Mouse (Mus musculus): Measurements from ENCODE around the gene Msantd3. TPM values are rescaled to one million over a fixed set of nuclear protein-coding genes. Genes with fewer than 3 reads are reported as not detected.

Gene Msantd3
- polyA plus RNA-seq (2014; fragmentation: Nextera tagmentation; extraction: Ambion mirVana), result 46.6 and 47.7 TPM in 2 replicates

- Histone ChIP-seq H3K9me3 (replicated peaks; ENCODE audit: control insufficient read depth, low read length) (no peaks in the 10 kb centered on the region), H3K4me1 (ENCODE audit: control insufficient read depth, insufficient read depth, low read length) (peaks cover 32% of the 10 kb centered on the region), H3K27ac (ENCODE audit: low read depth, low read length) (peak within 1 kb of the TSS; percentile 94), H3K36me3 (ENCODE audit: control insufficient read depth, insufficient read depth, low read length) (no peaks in the 10 kb centered on the region), H3K4me2 (ENCODE audit: low read length) (peak within 1 kb of the TSS; percentile 78), H3K9ac (ENCODE audit: low read length) (peak within 1 kb of the TSS; percentile 98), H3K4me3 (ENCODE audit: low read depth, low read length) (peak within 1 kb of the TSS; percentile 69), H3K27me3 (replicated peaks; ENCODE audit: control insufficient read depth, insufficient read depth, low read length) (no peaks in the 10 kb centered on the region)
- peak; percentile 69 for ATAC-seq
- DNase-seq (ENCODE audit: low spot score), result peak; percentile 82
- under 1% methylated on average over 59 of the region's 86 CpGs for WGBS
These were observed at the start of gene Msantd3 for GRCm38 (mm10) chr4:48539841-48540575. Gene Msantd3 (plus strand): TSS chr4:48539935.

DNA sequence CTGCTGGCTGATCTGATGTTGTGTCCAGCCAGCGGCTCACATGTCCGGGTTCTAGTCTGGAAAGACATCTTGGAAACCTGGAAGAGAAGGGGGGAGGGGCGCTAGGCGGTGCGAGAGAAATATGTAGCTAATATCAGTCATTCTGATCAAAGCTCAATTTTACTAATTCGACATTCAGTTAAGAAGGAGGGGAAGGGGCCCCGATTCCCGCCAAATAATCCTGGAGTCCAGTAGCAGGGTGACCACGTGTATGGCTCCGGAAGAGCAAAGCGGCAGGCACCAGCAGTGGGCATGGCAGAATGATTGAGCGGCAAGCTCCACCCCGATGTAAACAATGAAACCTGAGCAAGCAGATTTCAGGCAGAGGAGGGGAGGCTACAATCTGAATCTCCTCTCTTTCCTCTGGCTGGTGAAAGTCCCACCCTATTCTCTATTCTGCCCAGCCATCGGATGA is 48.4 kb upstream of the Msantd3 start:
- Histone ChIP-seq H3K36me3 (ENCODE audit: control insufficient read depth, insufficient read depth, low read length) (no peaks in the 10 kb centered on the region), H3K9me3 (replicated peaks; ENCODE audit: control insufficient read depth, low read length) (no peaks in the 10 kb centered on the region), H3K9ac (ENCODE audit: low read length) (peak overlapping the region; percentile 43; the same call in 1 of the 2 replicates), H3K4me3 (ENCODE audit: low read depth, low read length) (peak overlapping the region; percentile 31), H3K27ac (ENCODE audit: low read depth, low read length) (no peak overlapping the region), H3K4me2 (ENCODE audit: low read length) (peak overlapping the region; percentile 48), H3K27me3 (replicated peaks; ENCODE audit: control insufficient read depth, insufficient read depth, low read length) (no peaks in the 10 kb centered on the region), H3K4me1 (ENCODE audit: control insufficient read depth, insufficient read depth, low read length) (no peaks in the 10 kb centered on the region)
- 20% methylated on average over 14 of the region's 14 CpGs for WGBS
- ATAC-seq (peak; percentile 71), DNase-seq (ENCODE audit: low spot score) (peak; percentile 44)

GRCm38 (mm10) chr4:48492510-48492909 is 47.2 kb upstream of the Msantd3 start:
- Histone ChIP-seq H3K4me2 (ENCODE audit: low read length) (no peak overlapping the region), H3K4me1 (ENCODE audit: control insufficient read depth, insufficient read depth, low read length) (no peaks in the 10 kb centered on the region), H3K36me3 (ENCODE audit: control insufficient read depth, insufficient read depth, low read length) (no peaks in the 10 kb centered on the region), H3K9ac (ENCODE audit: low read length) (no peak overlapping the region), H3K9me3 (replicated peaks; ENCODE audit: control insufficient read depth, low read length) (no peaks in the 10 kb centered on the region), H3K27me3 (replicated peaks; ENCODE audit: control insufficient read depth, insufficient read depth, low read length) (no peaks in the 10 kb centered on the region), H3K4me3 (ENCODE audit: low read depth, low read length) (no peak overlapping the region), H3K27ac (ENCODE audit: low read depth, low read length) (no peak overlapping the region)
- DNase-seq (ENCODE audit: low spot score), result no peak
- 96% methylated on average over 2 of the region's 2 CpGs for WGBS
- no peak for ATAC-seq

GRCm38 (mm10) chr4:48510861-48511260 is 28.9 kb upstream of the Msantd3 start:
- no peak overlapping the region for H3K4me2 ChIP-seq (ENCODE audit: low read length)
- WGBS, result 69% methylated on average over 2 of the region's 2 CpGs
- H3K27me3 ChIP-seq (replicated peaks; ENCODE audit: control insufficient read depth, insufficient read depth, low read length), result no peaks in the 10 kb centered on the region
- H3K9ac ChIP-seq (ENCODE audit: low read length), result no peak overlapping the region
- DNase-seq (ENCODE audit: low spot score) (no peak), ATAC-seq (no peak)
- H3K4me3 ChIP-seq (ENCODE audit: low read depth, low read length), result no peak overlapping the region
- no peak overlapping the region for H3K27ac ChIP-seq (ENCODE audit: low read depth, low read length)
- H3K9me3 ChIP-seq (replicated peaks; ENCODE audit: control insufficient read depth, low read length), result no peaks in the 10 kb centered on the region
- no peaks in the 10 kb centered on the region for H3K36me3 ChIP-seq (ENCODE audit: control insufficient read depth, insufficient read depth, low read length)
- no peaks in the 10 kb centered on the region for H3K4me1 ChIP-seq (ENCODE audit: control insufficient read depth, insufficient read depth, low read length)

DNA sequence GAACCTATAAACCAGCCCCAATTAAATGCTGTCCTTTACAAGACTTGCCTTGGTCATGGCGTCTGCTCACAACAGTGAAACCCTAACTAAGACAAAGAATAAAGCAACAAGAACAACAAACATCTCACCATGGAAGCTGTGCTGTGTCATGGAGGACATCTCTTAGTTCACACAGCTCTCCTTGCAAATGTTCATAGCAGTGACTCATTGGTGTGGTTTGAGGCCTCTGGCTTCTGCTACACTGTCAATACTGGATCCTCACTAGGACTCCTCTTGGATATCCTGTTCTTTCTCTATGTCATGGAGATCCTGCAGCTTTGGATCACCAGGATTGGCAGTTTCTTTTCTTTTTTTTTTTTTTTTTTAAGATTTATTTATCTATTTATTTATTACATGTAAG is 10.2 kb upstream of the Msantd3 start:
- 97% methylated on average over 1 of the region's 1 CpGs for WGBS
- DNase-seq (ENCODE audit: low spot score) (no peak), ATAC-seq (no peak)
- Histone ChIP-seq H3K27ac (ENCODE audit: low read depth, low read length) (no peak overlapping the region), H3K4me1 (ENCODE audit: control insufficient read depth, insufficient read depth, low read length) (no peaks in the 10 kb centered on the region), H3K9ac (ENCODE audit: low read length) (no peak overlapping the region), H3K9me3 (replicated peaks; ENCODE audit: control insufficient read depth, low read length) (no peaks in the 10 kb centered on the region), H3K4me3 (ENCODE audit: low read depth, low read length) (no peak overlapping the region), H3K36me3 (ENCODE audit: control insufficient read depth, insufficient read depth, low read length) (no peaks in the 10 kb centered on the region), H3K27me3 (replicated peaks; ENCODE audit: control insufficient read depth, insufficient read depth, low read length) (no peaks in the 10 kb centered on the region), H3K4me2 (ENCODE audit: low read length) (no peak overlapping the region)

DNA sequence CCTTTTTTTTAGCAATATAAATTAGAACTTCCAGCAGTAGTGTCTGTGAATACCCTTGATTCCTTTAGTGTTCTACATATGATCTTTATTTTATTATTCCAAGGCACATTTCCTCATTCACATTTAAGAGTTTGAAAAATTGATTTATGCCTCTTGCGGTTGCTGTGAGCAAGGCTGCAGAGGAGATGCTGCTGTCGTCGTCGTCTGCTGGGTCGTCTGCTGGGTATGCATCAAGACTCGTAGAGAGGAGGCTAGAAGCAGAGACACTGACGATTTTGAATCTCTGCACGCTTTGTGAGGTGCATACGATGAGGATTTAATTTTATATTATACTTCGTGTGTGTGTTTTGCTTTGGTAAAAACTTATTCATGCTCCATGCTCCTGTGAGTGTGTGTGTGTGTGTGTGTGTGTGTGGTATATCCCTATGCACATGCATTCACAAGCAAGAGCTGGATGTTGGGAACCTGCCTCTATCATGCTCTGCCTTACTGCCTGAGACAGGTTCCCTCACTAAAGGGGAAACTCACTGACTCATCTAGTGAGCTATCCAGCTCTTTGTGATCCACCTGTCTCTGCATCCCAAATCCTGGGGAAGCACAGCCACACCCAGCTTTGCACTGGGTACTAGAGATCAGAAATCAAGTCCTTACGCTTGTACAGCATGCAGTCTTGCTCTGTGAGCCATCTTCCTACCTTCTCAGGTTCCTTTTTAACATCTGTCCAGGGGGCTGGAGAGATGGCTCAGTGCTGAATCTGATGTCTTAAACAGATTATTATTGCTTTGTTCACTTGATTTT is 7.7 kb upstream of the Msantd3 start:
- DNase-seq (ENCODE audit: low spot score) (no peak), ATAC-seq (no peak)
- H3K4me2 ChIP-seq (ENCODE audit: low read length), result no peak overlapping the region
- H3K9me3 ChIP-seq (replicated peaks; ENCODE audit: control insufficient read depth, low read length), result no peaks in the 10 kb centered on the region
- H3K4me3 ChIP-seq (ENCODE audit: low read depth, low read length), result no peak overlapping the region
- H3K9ac ChIP-seq (ENCODE audit: low read length), result no peak overlapping the region
- 0 out of 2 replicates have a peak, but pooled peaks cover 2% of the 10 kb centered on the region for H3K4me1 ChIP-seq (ENCODE audit: control insufficient read depth, insufficient read depth, low read length)
- 80% methylated on average over 11 of the region's 11 CpGs for WGBS
- H3K27ac ChIP-seq (ENCODE audit: low read depth, low read length), result no peak overlapping the region
- no peaks in the 10 kb centered on the region for H3K27me3 ChIP-seq (replicated peaks; ENCODE audit: control insufficient read depth, insufficient read depth, low read length)
- H3K36me3 ChIP-seq (ENCODE audit: control insufficient read depth, insufficient read depth, low read length), result no peaks in the 10 kb centered on the region

DNA sequence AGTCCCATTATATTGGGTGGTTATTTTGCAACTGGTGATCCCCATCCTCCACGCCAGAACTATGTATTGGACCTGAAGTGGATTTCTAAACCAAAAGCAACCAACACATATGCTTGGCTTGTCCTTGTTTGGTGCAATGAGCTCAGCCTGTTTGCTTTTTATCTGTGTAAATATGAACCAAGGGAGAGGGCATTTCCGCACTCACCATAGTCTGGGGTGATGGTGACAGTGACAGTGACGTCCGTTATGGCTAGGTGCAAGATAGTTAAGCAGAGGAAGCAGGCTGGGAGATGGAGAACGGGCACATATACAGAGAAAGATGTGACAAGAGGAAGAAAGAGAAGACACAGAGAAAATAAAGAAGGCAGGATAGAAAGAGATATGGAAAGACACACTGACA is 3.5 kb upstream of the Msantd3 start:
- H3K9me3 ChIP-seq (replicated peaks; ENCODE audit: control insufficient read depth, low read length), result no peaks in the 10 kb centered on the region
- no peaks in the 10 kb centered on the region for H3K36me3 ChIP-seq (ENCODE audit: control insufficient read depth, insufficient read depth, low read length)
- H3K4me3 ChIP-seq (ENCODE audit: low read depth, low read length), result no peak overlapping the region
- DNase-seq (ENCODE audit: low spot score) (no peak), ATAC-seq (no peak)
- H3K27me3 ChIP-seq (replicated peaks; ENCODE audit: control insufficient read depth, insufficient read depth, low read length), result no peaks in the 10 kb centered on the region
- H3K4me1 ChIP-seq (ENCODE audit: control insufficient read depth, insufficient read depth, low read length), result 0 out of 2 replicates have a peak, but pooled peaks cover 4% of the 10 kb centered on the region
- no peak overlapping the region for H3K4me2 ChIP-seq (ENCODE audit: low read length)
- no peak overlapping the region for H3K27ac ChIP-seq (ENCODE audit: low read depth, low read length)
- H3K9ac ChIP-seq (ENCODE audit: low read length), result no peak overlapping the region
- WGBS, result 83% methylated on average over 5 of the region's 5 CpGs

DNA sequence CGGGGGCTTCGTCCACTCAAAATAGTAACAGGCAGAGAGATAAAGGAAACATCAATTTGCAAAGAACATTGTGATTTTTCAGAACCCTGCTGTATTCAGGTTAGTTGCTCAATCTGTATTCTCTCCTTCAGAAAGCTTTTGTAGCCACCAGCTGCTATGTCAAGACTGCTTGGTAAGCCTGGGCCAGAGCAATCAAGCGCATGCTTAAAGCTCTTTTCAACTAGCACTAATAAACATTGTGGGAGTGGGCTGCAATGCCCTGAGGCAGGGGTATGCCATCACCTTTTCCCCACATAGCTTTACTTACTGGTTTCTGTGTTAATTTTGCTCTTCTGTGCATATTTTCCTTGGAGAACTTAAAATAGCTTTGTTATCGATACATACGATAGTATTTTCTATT is 2.7 kb upstream of the Msantd3 start:
- Histone ChIP-seq H3K4me3 (ENCODE audit: low read depth, low read length) (no peak overlapping the region), H3K36me3 (ENCODE audit: control insufficient read depth, insufficient read depth, low read length) (no peaks in the 10 kb centered on the region), H3K27ac (ENCODE audit: low read depth, low read length) (no peak overlapping the region), H3K4me2 (ENCODE audit: low read length) (no peak overlapping the region), H3K9me3 (replicated peaks; ENCODE audit: control insufficient read depth, low read length) (no peaks in the 10 kb centered on the region), H3K9ac (ENCODE audit: low read length) (no peak overlapping the region), H3K27me3 (replicated peaks; ENCODE audit: control insufficient read depth, insufficient read depth, low read length) (no peaks in the 10 kb centered on the region), H3K4me1 (ENCODE audit: control insufficient read depth, insufficient read depth, low read length) (peaks cover 10% of the 10 kb centered on the region)
- ATAC-seq (no peak), DNase-seq (ENCODE audit: low spot score) (no peak)
- 49% methylated on average over 5 of the region's 5 CpGs for WGBS

- DNase-seq (ENCODE audit: low spot score), result no peak
- H3K4me2 ChIP-seq (ENCODE audit: low read length), result no peak overlapping the region
- H3K4me1 ChIP-seq (ENCODE audit: control insufficient read depth, insufficient read depth, low read length), result peaks cover 19% of the 10 kb centered on the region
- no peaks in the 10 kb centered on the region for H3K27me3 ChIP-seq (replicated peaks; ENCODE audit: control insufficient read depth, insufficient read depth, low read length)
- no peak for ATAC-seq
- 92% methylated on average over 2 of the region's 2 CpGs for WGBS
- H3K27ac ChIP-seq (ENCODE audit: low read depth, low read length), result no peak overlapping the region
- no peaks in the 10 kb centered on the region for H3K9me3 ChIP-seq (replicated peaks; ENCODE audit: control insufficient read depth, low read length)
- H3K36me3 ChIP-seq (ENCODE audit: control insufficient read depth, insufficient read depth, low read length), result no peaks in the 10 kb centered on the region
- no peak overlapping the region for H3K9ac ChIP-seq (ENCODE audit: low read length)
- no peak overlapping the region for H3K4me3 ChIP-seq (ENCODE audit: low read depth, low read length)
These were observed 1.2 kb upstream of the Msantd3 start for GRCm38 (mm10) chr4:48538581-48538980.

All from forebrain, embryonic 14.5 days (tissue).